Mouse (Mus musculus): Measurements from ENCODE around the gene Nav1.

Nav1 gene

DNA sequence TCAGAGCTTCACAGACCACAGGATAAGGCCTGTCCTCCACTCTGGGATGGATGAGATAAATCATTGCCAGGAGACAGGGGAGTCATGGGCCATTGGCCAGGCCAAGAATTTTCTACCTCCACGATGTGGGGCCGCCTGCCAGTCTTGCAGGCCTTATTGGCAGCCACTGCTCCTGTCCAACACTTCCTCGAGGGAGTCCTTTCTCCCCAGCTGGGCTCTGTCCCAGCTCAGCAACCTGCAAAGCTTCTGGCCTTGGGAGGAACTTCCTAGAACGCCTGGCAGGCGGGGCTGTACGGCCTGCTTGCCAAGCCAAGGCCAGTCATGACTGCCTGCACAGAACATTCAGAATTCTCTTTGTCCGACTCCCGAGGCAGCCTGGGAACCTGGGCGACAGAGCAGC lies 58.3 kb downstream of the Nav1 start:
- no peak for DNase-seq (ENCODE audit: low read depth, low spot score)

- DNase-seq (ENCODE audit: low read depth, low spot score), result no peak
Measured at GRCm38 (mm10) chr1:135546099-135546498, 61.0 kb downstream of the Nav1 start.

DNA sequence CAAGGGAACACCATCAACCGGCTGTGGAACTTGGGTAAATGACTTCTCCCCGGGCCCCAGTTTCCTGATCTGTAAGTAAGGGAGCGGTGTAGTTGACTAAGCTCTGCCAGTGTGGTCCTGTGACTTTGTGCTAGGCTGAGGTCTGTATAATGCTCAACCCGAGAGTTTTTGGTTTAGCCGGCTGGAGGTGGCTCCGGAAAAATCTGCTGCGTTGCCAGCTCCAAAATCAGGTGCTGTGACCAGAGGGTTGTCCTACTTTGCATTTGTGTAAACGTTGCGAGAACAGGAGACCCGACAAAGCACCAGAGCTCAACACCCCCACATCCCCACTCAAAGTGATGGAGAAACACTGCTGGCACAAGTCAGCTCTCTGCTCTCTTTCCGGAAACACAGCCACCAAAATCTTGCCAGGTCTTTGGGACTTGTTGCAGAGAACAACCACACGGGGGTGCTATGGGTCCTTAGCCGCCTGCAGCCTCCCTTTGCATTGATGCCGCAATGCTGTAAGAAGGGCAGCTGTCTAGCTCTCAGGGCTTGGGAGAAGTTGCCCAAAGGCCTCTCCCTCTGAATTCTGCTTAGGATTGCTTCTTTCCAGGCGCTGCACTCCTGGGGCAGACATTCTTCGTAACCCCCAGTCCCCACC lies 62.5 kb downstream of the Nav1 start:
- peak; percentile 78 for DNase-seq (ENCODE audit: low read depth, low spot score)

DNA sequence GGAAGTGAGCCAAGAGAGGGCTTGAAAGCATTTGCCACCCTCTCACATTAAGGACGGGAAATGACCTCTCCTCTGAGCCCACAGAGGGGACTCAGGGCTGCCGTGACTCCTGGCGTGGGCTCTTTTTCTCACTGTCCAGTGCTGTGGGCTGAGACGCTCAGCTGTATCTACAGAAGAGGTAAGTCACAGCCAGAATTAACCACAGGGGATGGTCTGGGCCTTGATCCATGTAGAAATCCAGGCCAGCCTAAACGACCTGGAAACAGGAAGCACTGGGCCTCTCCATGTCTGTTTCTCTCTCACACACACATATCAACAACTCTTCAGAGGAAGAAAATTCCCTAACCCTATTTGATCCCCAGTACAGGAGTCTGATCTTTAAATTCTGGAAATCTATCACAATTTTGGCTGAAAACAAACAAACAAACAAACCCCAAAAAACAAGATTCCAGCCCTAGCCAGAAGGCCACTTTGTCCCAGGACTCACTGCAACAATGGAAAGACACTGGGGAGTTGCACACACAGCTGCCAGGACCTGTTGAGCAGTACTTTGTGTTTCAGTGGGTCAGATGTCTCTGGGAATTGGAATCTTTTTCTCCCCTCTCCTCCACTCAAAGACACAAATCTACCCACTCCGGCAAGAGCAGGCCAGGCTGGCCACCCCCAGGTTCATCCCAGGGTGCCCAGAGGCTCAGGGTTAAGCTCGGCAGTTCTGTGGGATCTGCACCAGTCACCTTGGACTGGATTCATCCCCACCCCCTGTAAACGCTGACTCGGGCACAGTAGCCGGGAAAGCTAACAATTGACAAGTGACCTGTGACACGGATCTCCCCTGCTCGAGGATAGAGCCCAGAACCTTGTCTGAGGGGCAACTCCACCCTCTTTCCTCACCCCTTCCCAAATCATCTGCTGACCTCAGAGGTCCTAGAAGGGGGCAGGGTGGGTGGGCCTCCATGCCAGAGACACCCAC lies 64.0 kb downstream of the Nav1 start:
- no peak for DNase-seq (ENCODE audit: low read depth, low spot score)

DNA sequence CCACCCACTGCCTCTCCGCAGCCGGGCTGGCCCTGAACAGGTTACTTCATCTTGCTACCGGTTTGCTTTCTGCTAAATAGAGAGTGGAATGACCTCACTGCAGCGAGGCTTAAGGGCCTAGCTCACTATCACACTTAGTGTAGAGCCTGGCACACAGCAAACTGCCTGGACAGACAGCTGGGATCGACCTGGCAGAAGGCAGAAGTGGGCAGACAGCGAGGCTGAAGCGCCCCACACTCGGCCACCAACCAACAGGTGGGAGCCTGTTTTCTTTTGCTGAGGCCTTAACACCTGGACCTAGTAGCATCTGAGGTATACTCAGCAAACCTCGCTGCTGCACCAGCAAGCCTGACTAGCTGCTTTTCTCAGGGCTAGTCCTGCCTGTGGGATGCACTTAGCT lies 65.0 kb downstream of the Nav1 start:
- DNase-seq (ENCODE audit: low read depth, low spot score), result no peak

DNA sequence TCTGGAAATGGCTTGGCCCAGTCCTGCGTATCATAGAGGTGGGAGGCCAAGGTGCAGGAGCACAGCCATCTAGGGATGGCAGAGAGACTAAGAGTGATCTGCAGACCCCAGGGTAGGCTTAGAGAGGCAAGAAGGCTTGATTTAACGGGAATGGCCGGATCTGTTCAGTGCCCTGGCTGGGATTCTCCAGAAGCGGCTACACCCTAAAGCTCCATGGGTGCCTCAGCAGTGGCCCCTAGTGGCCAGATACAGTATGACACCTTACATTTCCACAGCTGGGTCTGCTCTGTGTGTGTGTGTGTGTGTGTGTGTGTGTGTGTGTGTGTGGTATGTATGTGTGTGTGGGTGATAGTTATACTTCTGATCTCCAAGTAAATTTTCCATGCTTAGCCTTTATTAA lies 66.8 kb downstream of the Nav1 start:
- peak; percentile 88 for DNase-seq (ENCODE audit: low read depth, low spot score)

GRCm38 (mm10) chr1:135538441-135539265 lies 68.4 kb downstream of the Nav1 start:
- DNase-seq (ENCODE audit: low read depth, low spot score), result no peak

- no peak for DNase-seq (ENCODE audit: low read depth, low spot score)
Measured at GRCm38 (mm10) chr1:135536822-135537221, 70.3 kb downstream of the Nav1 start.

DNA sequence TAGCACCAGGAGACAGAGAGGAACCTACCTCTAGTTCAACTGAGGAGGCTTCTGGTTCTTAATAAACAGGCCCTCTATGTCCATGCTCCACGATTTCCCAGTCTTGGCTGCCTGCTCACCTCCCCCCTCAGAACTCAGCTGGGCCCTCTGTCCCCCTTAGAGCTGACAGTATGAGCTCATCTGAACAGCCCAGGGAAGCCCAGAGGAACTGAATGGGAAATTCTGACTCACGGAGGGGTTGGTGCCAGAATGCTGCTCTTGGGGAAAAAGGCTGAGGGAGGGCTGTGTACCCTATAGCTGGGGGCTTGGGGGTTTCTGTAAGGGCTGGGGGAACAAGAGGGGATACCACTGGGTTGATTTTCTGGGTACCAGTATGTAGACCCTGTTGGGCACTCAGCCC lies 70.8 kb downstream of the Nav1 start:
- no peak for DNase-seq (ENCODE audit: low read depth, low spot score)

DNA sequence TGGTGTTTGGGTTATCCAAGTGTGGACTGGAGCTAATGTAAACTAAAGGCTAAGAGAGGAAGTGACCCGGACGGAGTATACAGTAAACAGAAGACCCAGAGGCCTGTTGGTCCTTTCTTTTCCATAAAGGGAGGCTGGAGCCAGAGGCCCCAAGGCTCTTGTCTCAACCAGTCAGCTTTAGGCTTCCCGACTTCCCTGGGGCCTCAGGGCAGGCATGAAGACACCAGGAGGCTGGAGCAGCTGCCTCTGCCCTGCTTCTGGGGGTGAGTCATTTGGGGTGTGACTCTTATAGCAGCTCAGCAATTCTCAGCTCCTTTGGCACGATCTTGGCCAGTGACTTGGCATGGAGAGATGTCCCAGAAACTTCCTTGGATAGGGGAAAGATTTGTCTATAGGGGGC lies 71.8 kb downstream of the Nav1 start:
- no peak for DNase-seq (ENCODE audit: low read depth, low spot score)

- no peak for DNase-seq (ENCODE audit: low read depth, low spot score)
Measured at GRCm38 (mm10) chr1:135534782-135535181, 72.3 kb downstream of the Nav1 start.

DNA sequence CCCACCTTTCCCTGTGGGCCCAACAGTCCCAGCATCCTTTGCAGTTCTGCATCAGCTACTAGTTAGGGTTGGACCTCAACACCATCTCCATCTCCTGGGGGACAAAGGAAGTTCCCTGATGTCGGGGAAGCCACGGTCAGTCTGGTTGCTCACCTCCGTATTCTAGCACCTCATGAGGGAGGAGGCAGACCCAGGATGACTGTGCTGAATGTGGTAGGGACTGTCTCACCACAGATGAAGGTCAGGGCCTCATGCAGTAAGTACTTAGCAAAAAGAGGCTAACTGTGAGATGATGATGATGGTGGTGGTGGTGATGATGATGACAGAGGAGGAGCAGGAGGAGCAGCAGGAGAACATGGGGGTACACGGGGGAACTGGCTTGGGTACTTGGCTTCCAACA lies 73.0 kb downstream of the Nav1 start:
- no peak for DNase-seq (ENCODE audit: low read depth, low spot score)

GRCm38 (mm10) chr1:135532383-135532782 lies 74.7 kb downstream of the Nav1 start:
- no peak for DNase-seq (ENCODE audit: low read depth, low spot score)

DNA sequence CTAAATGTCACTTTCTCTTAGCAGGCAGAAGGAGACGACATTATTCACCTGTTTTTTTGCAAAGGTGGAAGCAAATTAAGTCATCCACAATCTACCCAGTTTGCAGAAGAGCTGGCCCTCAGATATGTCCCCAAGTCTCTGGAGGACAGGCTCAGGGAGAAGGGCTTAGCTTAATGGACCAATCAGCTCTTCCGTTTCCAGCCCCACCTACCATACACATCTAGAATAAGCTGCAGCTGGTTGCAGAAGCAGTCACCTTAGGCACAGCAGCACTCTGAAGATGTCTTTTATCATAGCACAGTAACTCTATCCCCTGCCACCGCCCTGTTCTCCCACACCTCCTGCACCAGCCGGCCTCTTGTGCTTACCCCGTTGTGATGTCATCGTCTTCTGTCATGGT lies 75.1 kb downstream of the Nav1 start:
- no peak for DNase-seq (ENCODE audit: low read depth, low spot score)

DNA sequence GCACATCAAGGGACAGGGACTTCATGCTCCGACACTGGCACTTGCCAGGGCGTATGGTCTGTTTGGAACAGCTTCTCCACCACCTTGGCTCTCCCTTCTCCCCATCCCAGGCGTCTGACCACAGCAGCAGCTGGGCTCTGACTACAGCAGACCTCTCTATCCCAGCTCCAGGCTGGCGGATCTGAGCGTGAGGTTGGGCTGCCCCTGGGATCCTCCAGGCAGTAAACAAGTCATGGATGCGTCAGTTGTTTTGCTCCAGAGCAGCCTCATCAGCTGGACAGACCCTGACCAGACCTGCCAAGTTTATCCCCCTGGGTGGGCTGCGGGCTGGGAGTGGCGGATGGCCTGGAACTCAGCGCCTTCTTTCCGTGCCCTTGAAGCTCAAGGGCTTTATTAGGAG lies 76.0 kb downstream of the Nav1 start:
- no peak for DNase-seq (ENCODE audit: low read depth, low spot score)

DNA sequence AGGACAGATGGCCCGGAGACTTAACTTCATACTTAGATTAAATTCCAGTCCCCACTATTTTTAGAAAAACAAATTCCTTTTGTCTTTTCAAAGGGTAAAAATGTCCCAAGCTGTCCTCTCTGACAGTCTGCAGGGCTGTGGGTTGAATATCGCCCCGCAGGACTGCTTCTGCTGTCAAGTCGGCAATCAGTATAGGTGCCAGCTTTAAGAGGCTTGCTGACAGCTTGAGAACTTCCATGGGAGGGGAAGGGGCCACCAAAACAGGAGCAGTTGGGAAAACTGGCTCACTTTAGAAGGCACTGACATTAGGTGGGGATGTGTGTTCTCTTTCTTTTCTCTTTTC lies 82.6 kb downstream of the Nav1 start:
- DNase-seq (ENCODE audit: low read depth, low spot score), result no peak

GRCm38 (mm10) chr1:135523780-135524517 lies 83.1 kb downstream of the Nav1 start:
- no peak for DNase-seq (ENCODE audit: low read depth, low spot score)

DNA sequence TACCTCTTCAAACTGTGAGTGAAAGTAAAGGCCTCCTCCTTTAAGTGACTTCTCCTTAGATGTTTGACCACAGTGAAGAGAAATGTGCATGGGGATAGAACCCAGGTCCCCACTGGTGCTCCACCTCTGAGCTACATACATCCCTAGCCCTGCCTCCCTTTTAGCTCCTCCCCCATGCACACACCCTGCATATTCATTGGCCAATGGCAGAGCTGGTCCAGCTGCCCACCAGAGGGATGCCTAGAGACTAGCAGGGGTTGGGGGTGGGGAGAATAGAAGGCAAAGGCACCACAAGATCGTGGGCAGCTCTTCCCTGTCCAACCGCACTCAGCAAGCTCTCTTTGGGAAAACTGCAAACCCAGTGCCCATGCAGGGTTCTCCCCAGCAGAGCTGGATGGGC lies 83.8 kb downstream of the Nav1 start:
- DNase-seq (ENCODE audit: low read depth, low spot score), result no peak

DNA sequence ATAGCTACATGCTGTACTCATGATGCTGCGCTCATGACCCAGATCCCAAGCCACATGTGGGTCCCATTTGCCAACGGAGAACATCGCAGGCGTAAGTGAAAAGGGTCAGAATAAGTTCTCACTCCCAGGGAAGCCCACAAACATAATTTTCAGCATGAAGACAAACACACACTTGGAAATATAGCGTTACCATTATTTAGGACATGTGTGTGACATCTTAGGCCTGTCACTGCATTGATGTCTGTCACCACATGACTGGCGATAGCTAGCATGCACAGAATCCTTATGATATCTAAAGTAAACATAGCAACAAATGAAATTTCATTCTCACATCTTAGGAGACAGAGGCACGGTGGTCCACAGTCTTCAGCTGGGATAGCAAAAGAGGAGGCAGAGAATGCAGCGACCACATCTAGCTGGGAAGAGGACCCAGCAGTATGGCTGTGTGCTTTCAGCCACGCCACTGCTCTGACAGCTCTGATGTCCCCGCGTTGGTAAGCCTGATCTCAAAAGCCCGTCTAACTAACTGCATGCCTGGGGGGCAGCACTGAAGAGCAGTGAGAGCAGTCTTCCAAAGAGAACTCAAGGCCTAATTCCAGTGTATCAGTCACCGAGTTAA lies 86.4 kb downstream of the Nav1 start:
- DNase-seq (ENCODE audit: low read depth, low spot score), result no peak

- peak; percentile 25 for DNase-seq (ENCODE audit: low read depth, low spot score)
Measured at GRCm38 (mm10) chr1:135518661-135519060, 88.4 kb downstream of the Nav1 start.

DNA sequence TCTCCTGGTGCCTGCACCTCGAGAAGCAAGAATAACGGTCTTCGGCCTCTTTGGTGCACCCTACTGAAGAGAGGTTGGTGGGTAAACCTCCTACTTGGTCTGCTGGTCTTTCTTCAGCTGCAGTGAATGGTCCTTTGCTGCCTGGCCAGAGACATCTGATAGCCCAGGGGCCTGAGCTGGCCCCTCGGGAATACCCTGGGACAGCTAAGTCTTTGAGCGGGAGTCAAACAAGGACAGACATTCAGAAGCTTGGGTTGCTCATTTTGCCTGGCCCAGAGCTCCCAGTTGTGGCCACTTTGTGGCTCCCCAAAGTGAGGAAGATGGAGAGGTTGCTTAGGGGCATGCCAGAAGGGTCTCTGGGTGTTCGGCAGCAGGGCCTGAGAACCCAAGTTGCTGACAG lies 89.6 kb downstream of the Nav1 start:
- DNase-seq (ENCODE audit: low read depth, low spot score), result no peak
